Comparison of ENCODE assay signal across 21 mouse cellular contexts in the genomic region with DNA sequence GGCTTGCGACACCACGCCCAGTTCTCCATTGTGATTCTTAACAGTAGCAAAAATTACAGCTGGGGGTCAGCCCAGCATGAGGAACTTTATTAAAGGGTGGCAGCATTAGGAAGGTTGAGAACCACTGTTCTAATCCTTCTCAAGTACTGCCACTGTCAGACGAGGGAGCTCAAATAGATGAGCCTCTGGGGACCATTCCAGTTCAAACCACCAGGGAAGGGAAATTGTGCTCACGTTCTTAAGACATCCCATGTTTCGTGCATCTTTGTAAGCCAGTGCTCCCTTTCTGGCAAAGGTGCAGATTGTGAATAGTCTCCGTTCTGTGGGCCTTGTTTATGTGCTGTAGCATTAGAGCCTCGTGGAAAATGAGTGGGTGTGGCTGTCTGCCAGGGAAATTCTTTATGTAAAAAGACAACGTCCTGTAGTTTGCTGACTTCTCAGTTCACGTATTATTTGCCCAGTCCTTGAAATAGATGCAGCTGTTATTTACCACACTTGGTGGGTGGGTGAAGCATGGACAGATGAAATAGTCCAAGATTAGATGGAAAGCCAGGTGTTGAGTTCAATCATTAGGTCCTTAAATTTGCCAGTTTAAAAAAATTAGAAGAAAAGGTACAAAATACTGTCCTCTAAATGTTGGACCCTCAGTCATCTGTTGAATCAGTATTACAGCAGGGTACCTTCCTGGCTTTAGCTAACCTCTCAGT. TPM values are rescaled to one million over a fixed set of nuclear protein-coding genes. Genes with fewer than 3 reads are reported as not detected.
DNase-seq lines count a peak whose midpoint lies in the region; ATAC-seq and TF ChIP-seq lines count a peak whose summit lies in the region.
"Had no signal": no experiment of that assay in that cellular context is flagged by ENCODE, and none has a peak within 500 bp of the region (broad histone marks: within the 10 kb centered on the region; RNA-seq: fewer than 3 reads in every experiment).

No protein-coding gene starts in this region.

- H3K4me3 ChIP-seq in left cerebral cortex, adult 2 months, result no peak overlapping the region
- H3K4me3 ChIP-seq in macrophage (ENCODE audit: inconsistent target), result no peak overlapping the region
- H3K4me3 ChIP-seq: embryonic facial prominence, embryonic 13.5 days; heart, embryonic 12.5 days; hindbrain, embryonic 10.5 days had no signal

- intact Hi-C loops in left cerebral cortex, adult 2 months (cut with DNase I), result no loop called here
- intact Hi-C loops in left cerebral cortex, postnatal 4 days (cut with DNase I), result no loop called here

- no peaks in the 10 kb centered on the region for H3K36me3 ChIP-seq in macrophage (ENCODE audit: inconsistent target)
- H3K36me3 ChIP-seq: embryonic facial prominence, embryonic 13.5 days had no signal

- ATAC-seq in CD4-positive, CD25-positive, alpha-beta regulatory T cell, adult 4 months, result peak; percentile 33
- ATAC-seq: forebrain, embryonic 14.5 days; hindbrain, postnatal 0 days; intestine, postnatal 0 days; lung, postnatal 0 days had no signal

- no peak for DNase-seq in left cerebral cortex, adult 2 months (ENCODE audit: extremely low spot score in 1 of 2, low spot score in 2 of 2)
- DNase-seq in left cerebral cortex, postnatal 4 days, result no peak
- peak; percentile 59 for DNase-seq in ZHBTc4 (ENCODE audit: low read depth, low spot score)
- no peak for DNase-seq in adrenal gland, postnatal 4 days (ENCODE audit: low spot score in 2 of 2)
- no peak for DNase-seq in adrenal gland, adult (ENCODE audit: inconsistent age in 2 of 2, low spot score in 1 of 2)
- no peak for DNase-seq in kidney, adult 8-10 months
- DNase-seq: cerebellum, adult 18-20 months; cerebellum, postnatal 14 days; gastrocnemius, postnatal 10 days; heart, postnatal 10 days; liver had no signal

- WGBS in macrophage (ENCODE audit: missing documents), result 83% methylated on average over 9 of the region's 9 CpGs

- H3K79me2 ChIP-seq in macrophage (ENCODE audit: inconsistent target), result peaks cover 96% of the 10 kb centered on the region

- no peak; the same call in 1 of the 2 replicates for TF ChIP-seq CTCF in left cerebral cortex, adult 2 months (IDR thresholded peaks at IDR 0.05)

- H3K27ac ChIP-seq in left cerebral cortex, adult 2 months, result peak overlapping the region; percentile 34; the same call in 1 of the 2 replicates
- peak overlapping the region; percentile 42 for H3K27ac ChIP-seq in macrophage
- H3K27ac ChIP-seq: embryonic facial prominence, embryonic 13.5 days; hindbrain, embryonic 10.5 days; hindbrain, postnatal 0 days; kidney, postnatal 0 days had no signal

RNA-seq across cellular contexts. Expression of gene Cyfip1, which starts 5.2 kb away (rescaled TPM):
- 10 to 100 TPM; 68.1 to 75.4 TPM for total RNA-seq in left cerebral cortex, adult 2 months (2021)
- 10 to 100 TPM; 63.4 to 69.0 TPM for total RNA-seq in left cerebral cortex, postnatal 4 days (2021)
- polyA plus RNA-seq in CD4-positive, CD25-positive, alpha-beta regulatory T cell, adult 4 months (2017; shearing (Covaris generic)), result 100 to 1,000 TPM in 1 of 2 experiments, 10 to 100 TPM in 1; 69.2 to 104 TPM
- total RNA-seq in macrophage (2018; cell fraction: chromatin; rRNA removed), result 100 to 1,000 TPM; 148 to 762 (median 285) TPM
- total RNA-seq in macrophage (2018; cell fraction: cytosol; rRNA removed), result 100 to 1,000 TPM in 25 of 26 experiments, 10 to 100 TPM in 1; 99.8 to 224 (median 153) TPM
- total RNA-seq in macrophage (2018; cell fraction: nucleus; rRNA removed), result 100 to 1,000 TPM; 116 to 365 (median 254) TPM
- 87.4 to 196 TPM (median 94.6 TPM) in 3 replicates for polyA plus RNA-seq in macrophage (2018)
- total RNA-seq in adrenal gland, postnatal 4 days (2021), result 10 to 100 TPM; 89.4 to 98.2 TPM

RNA-seq across cellular contexts. Expression of gene Tubgcp5, which starts 52.8 kb away (rescaled TPM):
- total RNA-seq in left cerebral cortex, adult 2 months (2021), result 10 to 100 TPM; 33.0 to 39.2 TPM
- total RNA-seq in left cerebral cortex, postnatal 4 days (2021), result 10 to 100 TPM; 28.4 to 29.0 TPM
- polyA plus RNA-seq in CD4-positive, CD25-positive, alpha-beta regulatory T cell, adult 4 months (2017; shearing (Covaris generic)), result 10 to 100 TPM; 43.4 to 48.6 TPM
- total RNA-seq in macrophage (2018; cell fraction: chromatin; rRNA removed), result 10 to 100 TPM in 24 of 26 experiments, 1 to 10 TPM in 2; 9.1 to 78.1 (median 41.4) TPM
- 10 to 100 TPM in 17 of 26 experiments, 1 to 10 TPM in 9; 3.8 to 16.4 (median 11.1) TPM for total RNA-seq in macrophage (2018; cell fraction: cytosol; rRNA removed)
- 10 to 100 TPM in 23 of 26 experiments, 1 to 10 TPM in 3; 5.7 to 66.9 (median 21.6) TPM for total RNA-seq in macrophage (2018; cell fraction: nucleus; rRNA removed)
- 9.2 to 15.7 TPM (median 14.6 TPM) in 3 replicates for polyA plus RNA-seq in macrophage (2018)
- total RNA-seq in adrenal gland, postnatal 4 days (2021), result 10 to 100 TPM; 35.3 to 40.4 TPM
